Mouse (Mus musculus) testis, adult 2 months (tissue): ENCODE data around the gene Twnk.

Experiments used
- CTCF ChIP-seq: fragments of 200-500 bp; IDR thresholded peaks from 2 replicates; pipeline ENCODE4 v1.5.1; 2012; ENCODE audit warnings: low read depth, mild to moderate bottlenecking, inconsistent platforms, low read length, moderate library complexity; ENCODE audit not compliant: control insufficient read depth, insufficient read depth, insufficient replicate concordance
- POLR2A ChIP-seq: fragments of 200-500 bp; IDR thresholded peaks from 2 replicates; pipeline ENCODE4 v1.6.1; 2012; ENCODE audit warnings: low read depth, mild to moderate bottlenecking, inconsistent platforms, low read length, moderate library complexity; ENCODE audit not compliant: control insufficient read depth

GRCm38 (mm10) chr19:45007425-45008191, 2.1 kb downstream of the Twnk start:
- TF ChIP-seq POLR2A (no peak), CTCF (no peak)
